Mouse (Mus musculus) retina, adult 2 months (tissue): Measurements from ENCODE around the gene Ripk3.
A peak's percentile ranks its signal among the peaks of the same experiment; 100 is the strongest.

Source experiments
- DNase-seq: peaks from one replicate; pipeline ENCODE4 v3.0.0-alpha.2; 2012; ENCODE audit warnings: low read depth, low spot score

Ripk3 gene

GRCm38 (mm10) chr14:55795380-55796163 lies 6.9 kb upstream of the Ripk3 start:
- DNase-seq = no peak

GRCm38 (mm10) chr14:55793946-55794345 lies 5.3 kb upstream of the Ripk3 start:
- no peak for DNase-seq

GRCm38 (mm10) chr14:55793461-55793860 lies 4.8 kb upstream of the Ripk3 start:
- DNase-seq = no peak

- DNase-seq = no peak
Observed at GRCm38 (mm10) chr14:55787731-55788130, 934 bp downstream of the Ripk3 start.

GRCm38 (mm10) chr14:55785195-55785594 lies 3.5 kb downstream of the Ripk3 start:
- DNase-seq = no peak

GRCm38 (mm10) chr14:55783958-55784235 lies 4.8 kb downstream of the Ripk3 start, which contains the start of gene Adcy4:
TSS of gene Adcy4 (minus strand) at chr14:55784095.
- DNase-seq = no peak

GRCm38 (mm10) chr14:55783171-55783957 lies 5.3 kb downstream of the Ripk3 start:
- no peak for DNase-seq

GRCm38 (mm10) chr14:55782361-55782960 lies 6.2 kb downstream of the Ripk3 start:
- no peak for DNase-seq

GRCm38 (mm10) chr14:55781310-55781709 lies 7.4 kb downstream of the Ripk3 start:
- DNase-seq = peak; percentile 55

GRCm38 (mm10) chr14:55780736-55781135 lies 7.9 kb downstream of the Ripk3 start:
- DNase-seq = no peak

GRCm38 (mm10) chr14:55779656-55780055 lies 9.0 kb downstream of the Ripk3 start:
- no peak for DNase-seq

- no peak for DNase-seq
Observed at GRCm38 (mm10) chr14:55778686-55779085, 10.0 kb downstream of the Ripk3 start.

- DNase-seq = no peak
Observed at GRCm38 (mm10) chr14:55777806-55778205, 10.9 kb downstream of the Ripk3 start.

- DNase-seq = no peak
Observed at GRCm38 (mm10) chr14:55777176-55777575, 11.5 kb downstream of the Ripk3 start.

- no peak for DNase-seq
Observed at GRCm38 (mm10) chr14:55776711-55777110, 12.0 kb downstream of the Ripk3 start.

- no peak for DNase-seq
Observed at GRCm38 (mm10) chr14:55769087-55769703, 19.5 kb downstream of the Ripk3 start.

- no peak for DNase-seq
Observed at GRCm38 (mm10) chr14:55768555-55768954, 20.1 kb downstream of the Ripk3 start.

- no peak for DNase-seq
Observed at GRCm38 (mm10) chr14:55767519-55768414, 20.9 kb downstream of the Ripk3 start.

- DNase-seq = no peak
Observed at GRCm38 (mm10) chr14:55765696-55766095, 23.0 kb downstream of the Ripk3 start, which contains the start of gene Ltb4r1. TSS of gene Ltb4r1 (plus strand) at chr14:55765962.

- no peak for DNase-seq
Observed at GRCm38 (mm10) chr14:55763166-55763565, 25.5 kb downstream of the Ripk3 start.
